In genomic region chr4:126752024-126752607, GRCm38 (mm10) we compare ENCODE assay signal across 8 mouse cellular contexts. TPM values are rescaled to one million over a fixed set of nuclear protein-coding genes. Genes with fewer than 3 reads are reported as not detected.
DNase-seq lines count a peak whose midpoint lies in the region; ATAC-seq and TF ChIP-seq lines count a peak whose summit lies in the region.

No protein-coding gene starts in this region.

- 3% methylated on average over 13 of the region's 13 CpGs for WGBS in kidney, embryonic 16.5 days
- 4% methylated on average over 13 of the region's 13 CpGs for WGBS in embryonic facial prominence, embryonic 10.5 days
- 12% methylated on average over 13 of the region's 13 CpGs for WGBS in intestine, postnatal 0 days
- 12% methylated on average over 13 of the region's 13 CpGs for WGBS in neural tube, embryonic 11.5 days

- peak overlapping the region; percentile 92 for H3K9ac ChIP-seq in kidney, embryonic 16.5 days (replicated peaks; ENCODE audit: low read length)
- peak overlapping the region; percentile 83 for H3K9ac ChIP-seq in intestine, postnatal 0 days (ENCODE audit: low read depth, low read length)
- peak overlapping the region; percentile 86 for H3K9ac ChIP-seq in neural tube, embryonic 11.5 days (ENCODE audit: low read length)

- DNase-seq in kidney, postnatal 10 days, result no peak
- peak; percentile 11 for DNase-seq in MEL-GATA-1-ER (ENCODE audit: extremely low read depth, low read depth)
- DNase-seq in embryonic facial prominence, embryonic 10.5 days (ENCODE audit: low spot score), result peak; percentile 34
- no peak for DNase-seq in neural tube, embryonic 11.5 days (ENCODE audit: low spot score)
- DNase-seq in frontal cortex, postnatal 25 days (ENCODE audit: low spot score in 2 of 2), result no peak

- H3K27ac ChIP-seq in kidney, embryonic 16.5 days (ENCODE audit: low read length), result no peak overlapping the region
- H3K27ac ChIP-seq in embryonic facial prominence, embryonic 10.5 days (replicated peaks), result peak overlapping the region; percentile 95
- H3K27ac ChIP-seq in intestine, postnatal 0 days (ENCODE audit: low read depth, low read length), result peak overlapping the region; percentile 28; the same call in 1 of the 2 replicates
- no peak overlapping the region for H3K27ac ChIP-seq in neural tube, embryonic 11.5 days (ENCODE audit: low read depth, low read length)

- TF ChIP-seq CTCF in intestine, postnatal 0 days (IDR thresholded peaks at IDR 0.05; ENCODE audit: low read depth), result no peak

- ATAC-seq in kidney, embryonic 16.5 days (ENCODE audit: low FRiP score, low TSS enrichment), result no peak
- ATAC-seq in intestine, postnatal 0 days, result no peak
- no peak for ATAC-seq in neural tube, embryonic 11.5 days (ENCODE audit: insufficient read depth, low FRiP score, low TSS enrichment)
- no peak for ATAC-seq in activated CD4-positive, CD25-positive, alpha-beta regulatory T cell, adult 4 months

- peak overlapping the region; percentile 85 for H3K4me2 ChIP-seq in kidney, embryonic 16.5 days (replicated peaks; ENCODE audit: low read depth, low read length)
- peak overlapping the region; percentile 98 for H3K4me2 ChIP-seq in intestine, postnatal 0 days (replicated peaks; ENCODE audit: low read depth)
- peak overlapping the region; percentile 61 for H3K4me2 ChIP-seq in neural tube, embryonic 11.5 days (ENCODE audit: low read depth)

- peak overlapping the region; percentile 88 for H3K4me3 ChIP-seq in kidney, embryonic 16.5 days (ENCODE audit: low read length)
- peak overlapping the region; percentile 89 for H3K4me3 ChIP-seq in embryonic facial prominence, embryonic 10.5 days
- H3K4me3 ChIP-seq in intestine, postnatal 0 days (ENCODE audit: low read depth, low read length), result peak overlapping the region; percentile 81
- peak overlapping the region; percentile 86 for H3K4me3 ChIP-seq in neural tube, embryonic 11.5 days (ENCODE audit: low read depth, low read length)

- H3K36me3 ChIP-seq in kidney, embryonic 16.5 days (ENCODE audit: insufficient read depth, low read length), result peaks cover 23% of the 10 kb centered on the region
- H3K36me3 ChIP-seq in embryonic facial prominence, embryonic 10.5 days (replicated peaks), result peaks cover 46% of the 10 kb centered on the region
- H3K36me3 ChIP-seq in intestine, postnatal 0 days (ENCODE audit: control insufficient read depth, insufficient read depth), result peaks cover 29% of the 10 kb centered on the region
- H3K36me3 ChIP-seq in neural tube, embryonic 11.5 days (ENCODE audit: control insufficient read depth, insufficient read depth, low read length), result peaks cover 6% of the 10 kb centered on the region; the same call in 1 of the 2 replicates

- H3K9me3 ChIP-seq in kidney, embryonic 16.5 days (ENCODE audit: low read length), result no peaks in the 10 kb centered on the region
- no peaks in the 10 kb centered on the region for H3K9me3 ChIP-seq in embryonic facial prominence, embryonic 10.5 days
- no peaks in the 10 kb centered on the region for H3K9me3 ChIP-seq in intestine, postnatal 0 days (ENCODE audit: control insufficient read depth)
- H3K9me3 ChIP-seq in neural tube, embryonic 11.5 days (ENCODE audit: control insufficient read depth, low read length), result no peaks in the 10 kb centered on the region

- H3K27me3 ChIP-seq in kidney, embryonic 16.5 days (ENCODE audit: insufficient read depth, low read length), result no peaks in the 10 kb centered on the region
- H3K27me3 ChIP-seq in embryonic facial prominence, embryonic 10.5 days (replicated peaks; ENCODE audit: low read depth, poor library complexity, severe bottlenecking), result no peaks in the 10 kb centered on the region
- no peaks in the 10 kb centered on the region for H3K27me3 ChIP-seq in intestine, postnatal 0 days (replicated peaks; ENCODE audit: control insufficient read depth, insufficient read depth, low read length)
- H3K27me3 ChIP-seq in neural tube, embryonic 11.5 days (ENCODE audit: control insufficient read depth, insufficient read depth, low read length), result no peaks in the 10 kb centered on the region

- peaks cover 22% of the 10 kb centered on the region for H3K4me1 ChIP-seq in kidney, embryonic 16.5 days (ENCODE audit: insufficient read depth, low read length)
- peaks cover 45% of the 10 kb centered on the region for H3K4me1 ChIP-seq in embryonic facial prominence, embryonic 10.5 days
- H3K4me1 ChIP-seq in intestine, postnatal 0 days (replicated peaks; ENCODE audit: control insufficient read depth, insufficient read depth, low read length), result peaks cover 5% of the 10 kb centered on the region; the same call in 1 of the 2 replicates
- H3K4me1 ChIP-seq in neural tube, embryonic 11.5 days (ENCODE audit: control insufficient read depth, insufficient read depth, low read length), result peaks cover 15% of the 10 kb centered on the region

RNA-seq across cellular contexts. Expression of gene Ncdn, which starts 1.1 kb away (rescaled TPM):
- 28.8 and 33.0 TPM in 2 replicates for polyA plus RNA-seq in kidney, embryonic 16.5 days (2015; fragmentation: Nextera tagmentation; extraction: Ambion mirVana)
- 37.5 and 40.9 TPM in 2 replicates for polyA plus RNA-seq in embryonic facial prominence, embryonic 10.5 days (2016; fragmentation: Nextera tagmentation; extraction: Ambion mirVana)
- polyA plus RNA-seq in intestine, postnatal 0 days (2015; fragmentation: Nextera tagmentation; extraction: Ambion mirVana), result 13.5 and 14.0 TPM in 2 replicates
- 39.8 and 41.9 TPM in 2 replicates for polyA plus RNA-seq in neural tube, embryonic 11.5 days (2014; fragmentation: Nextera tagmentation; extraction: Ambion mirVana)
- polyA plus RNA-seq in activated CD4-positive, CD25-positive, alpha-beta regulatory T cell, adult 4 months (2017; shearing (Covaris generic)), result 10 to 100 TPM; 11.5 to 14.0 TPM

RNA-seq across cellular contexts. Expression of gene AU040320, which starts 1.2 kb away (rescaled TPM):
- polyA plus RNA-seq in kidney, embryonic 16.5 days (2015; fragmentation: Nextera tagmentation; extraction: Ambion mirVana), result 25.4 and 25.6 TPM in 2 replicates
- polyA plus RNA-seq in embryonic facial prominence, embryonic 10.5 days (2016; fragmentation: Nextera tagmentation; extraction: Ambion mirVana), result 19.3 and 21.4 TPM in 2 replicates
- polyA plus RNA-seq in intestine, postnatal 0 days (2015; fragmentation: Nextera tagmentation; extraction: Ambion mirVana), result 68.7 and 77.6 TPM in 2 replicates
- 32.4 and 34.2 TPM in 2 replicates for polyA plus RNA-seq in neural tube, embryonic 11.5 days (2014; fragmentation: Nextera tagmentation; extraction: Ambion mirVana)
- polyA plus RNA-seq in activated CD4-positive, CD25-positive, alpha-beta regulatory T cell, adult 4 months (2017; shearing (Covaris generic)), result 10 to 100 TPM; 11.8 to 15.6 TPM

RNA-seq across cellular contexts. Expression of gene Tfap2e, which starts 16.1 kb away (rescaled TPM):
- not detected in 2 replicates for polyA plus RNA-seq in kidney, embryonic 16.5 days (2015; fragmentation: Nextera tagmentation; extraction: Ambion mirVana)
- polyA plus RNA-seq in embryonic facial prominence, embryonic 10.5 days (2016; fragmentation: Nextera tagmentation; extraction: Ambion mirVana), result 0.16 TPM in 1 of 2 replicates, not detected in the other
- not detected in 2 replicates for polyA plus RNA-seq in intestine, postnatal 0 days (2015; fragmentation: Nextera tagmentation; extraction: Ambion mirVana)
- polyA plus RNA-seq in neural tube, embryonic 11.5 days (2014; fragmentation: Nextera tagmentation; extraction: Ambion mirVana), result 0.11 TPM in 2 replicates
- polyA plus RNA-seq in activated CD4-positive, CD25-positive, alpha-beta regulatory T cell, adult 4 months (2017; shearing (Covaris generic)), result not detected

Comparison
In these comparisons a context has a peak if more than half of its experiments do, and no peak if none do; other contexts are left out.
1. H3K27ac ChIP-seq: peak in embryonic facial prominence, embryonic 10.5 days (single experiment) and intestine, postnatal 0 days (single experiment); none in kidney, embryonic 16.5 days (single experiment) and neural tube, embryonic 11.5 days (single experiment).
2. DNase-seq: peak in MEL-GATA-1-ER (single experiment) and embryonic facial prominence, embryonic 10.5 days (single experiment); none in kidney, postnatal 10 days (single experiment), neural tube, embryonic 11.5 days (single experiment) and frontal cortex, postnatal 25 days (0 of 2).
3. Peak in every context shown above with its lines, with median percentiles within 50 percentile points of each other: H3K4me2 ChIP-seq, H3K4me3 ChIP-seq and H3K9ac ChIP-seq.